Mouse (Mus musculus): ENCODE results near the gene Slc9a9. TPM values are rescaled to one million over a fixed set of nuclear protein-coding genes. Genes with fewer than 3 reads are reported as not detected.

Slc9a9 gene
- polyA plus RNA-seq, 1 experiment = 4.0 TPM

- WGBS = 91% methylated on average over 5 of the region's 5 CpGs
- Histone ChIP-seq H3K4me1 (ENCODE audit: control insufficient read depth, insufficient read depth, low read length) (no peaks in the 10 kb centered on the region), H3K4me3 (replicated peaks; ENCODE audit: extremely low read depth, low read depth, low read length) (no peak overlapping the region)
- TF ChIP-seq POLR2A (IDR thresholded peaks at IDR 0.05; ENCODE audit: borderline replicate concordance, extremely low read depth, low read depth, low read length) = no peak
- no peak for TF ChIP-seq CTCF (IDR thresholded peaks at IDR 0.05; ENCODE audit: insufficient read depth, low read length)
- DNase-seq = no peak
Observed at GRCm38 (mm10) chr9:94712084-94712483, 42.4 kb downstream of the Slc9a9 start.

DNA sequence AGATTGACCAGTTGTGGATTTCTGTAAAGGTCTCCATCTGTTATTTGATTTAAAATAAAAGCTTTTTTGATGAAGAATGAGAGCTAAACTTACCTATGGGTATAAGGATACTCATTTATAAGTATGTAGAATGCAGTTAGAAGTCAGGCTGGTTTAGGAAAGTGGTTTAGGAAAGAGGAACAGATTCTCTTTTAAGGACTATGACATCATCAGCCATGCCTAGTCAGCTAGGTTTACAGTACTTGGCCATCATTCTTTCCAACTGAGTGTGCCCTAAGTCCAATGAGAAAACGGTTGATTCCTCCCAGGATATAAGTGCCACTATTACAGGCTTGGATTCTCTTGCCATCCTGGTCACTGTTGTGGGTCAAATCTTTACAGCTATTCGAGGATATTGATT, 47.0 kb downstream of the Slc9a9 start:
- no peak for TF ChIP-seq CTCF (IDR thresholded peaks at IDR 0.05; ENCODE audit: insufficient read depth, low read length)
- TF ChIP-seq POLR2A (IDR thresholded peaks at IDR 0.05; ENCODE audit: borderline replicate concordance, extremely low read depth, low read depth, low read length) = no peak
- 73% methylated on average over 2 of the region's 2 CpGs for WGBS

GRCm38 (mm10) chr9:94723631-94724030, 53.9 kb downstream of the Slc9a9 start:
- no peaks in the 10 kb centered on the region for H3K4me1 ChIP-seq (ENCODE audit: control insufficient read depth, insufficient read depth, low read length)
- no peak overlapping the region for H3K4me3 ChIP-seq (replicated peaks; ENCODE audit: extremely low read depth, low read depth, low read length)
- 71% methylated on average over 2 of the region's 2 CpGs for WGBS
- TF ChIP-seq POLR2A (IDR thresholded peaks at IDR 0.05; ENCODE audit: borderline replicate concordance, extremely low read depth, low read depth, low read length) (no peak), CTCF (IDR thresholded peaks at IDR 0.05; ENCODE audit: insufficient read depth, low read length) (no peak)
- no peak for DNase-seq

More for the DNA sequence above, 47.0 kb downstream of the Slc9a9 start:
- no peak for DNase-seq
- Histone ChIP-seq H3K4me3 (replicated peaks; ENCODE audit: extremely low read depth, low read depth, low read length) (no peak overlapping the region), H3K4me1 (ENCODE audit: control insufficient read depth, insufficient read depth, low read length) (no peaks in the 10 kb centered on the region)

DNA sequence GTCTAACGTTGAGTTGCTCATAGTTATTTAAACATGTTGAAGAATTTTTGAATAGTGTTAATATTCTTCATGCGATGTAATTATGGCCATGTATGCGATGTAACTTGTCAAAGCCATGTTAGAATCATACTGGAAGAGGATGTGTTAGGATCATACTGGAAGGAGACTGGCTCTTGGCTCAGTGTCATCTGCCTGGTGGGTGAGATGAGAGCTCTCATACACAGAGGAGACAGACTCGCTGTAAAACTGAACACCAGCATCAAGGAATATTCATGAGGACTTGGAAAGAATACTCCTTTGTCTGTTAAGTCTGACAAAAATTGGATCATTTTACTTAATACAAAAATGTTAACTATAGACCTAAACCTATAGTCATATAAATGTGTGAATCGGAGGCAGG, 55.4 kb downstream of the Slc9a9 start:
- 89% methylated on average over 5 of the region's 5 CpGs for WGBS
- H3K4me1 ChIP-seq (ENCODE audit: control insufficient read depth, insufficient read depth, low read length) = no peaks in the 10 kb centered on the region

DNA sequence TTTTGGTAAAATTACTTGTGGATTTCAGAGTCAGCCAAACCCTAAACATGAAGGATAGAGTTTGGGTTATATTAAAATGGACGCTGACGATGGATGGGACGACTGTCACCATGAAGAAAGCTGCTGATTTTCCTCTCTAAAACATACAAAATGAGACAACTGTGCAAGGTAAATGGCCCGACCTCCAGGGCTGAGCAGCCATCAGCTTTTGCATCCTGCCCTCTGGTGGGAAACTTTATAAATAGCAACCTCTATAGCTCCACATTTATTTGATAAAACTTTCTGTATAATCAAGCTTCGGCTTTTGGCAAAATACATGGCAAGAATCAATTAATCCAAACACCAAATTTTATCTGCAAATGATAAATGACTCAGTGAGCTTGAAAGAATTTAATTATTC, 57.7 kb downstream of the Slc9a9 start:
- WGBS = 22% methylated on average over 5 of the region's 5 CpGs
- no peak for DNase-seq
- no peak overlapping the region for H3K4me3 ChIP-seq (replicated peaks; ENCODE audit: extremely low read depth, low read depth, low read length)
- H3K4me1 ChIP-seq (ENCODE audit: control insufficient read depth, insufficient read depth, low read length) = no peaks in the 10 kb centered on the region
- no peak for TF ChIP-seq POLR2A (IDR thresholded peaks at IDR 0.05; ENCODE audit: borderline replicate concordance, extremely low read depth, low read depth, low read length)
- TF ChIP-seq CTCF (IDR thresholded peaks at IDR 0.05; ENCODE audit: insufficient read depth, low read length) = peak; percentile 55

More for the DNA sequence above, 55.4 kb downstream of the Slc9a9 start:
- no peak overlapping the region for H3K4me3 ChIP-seq (replicated peaks; ENCODE audit: extremely low read depth, low read depth, low read length)
- no peak for DNase-seq
- no peak for TF ChIP-seq CTCF (IDR thresholded peaks at IDR 0.05; ENCODE audit: insufficient read depth, low read length)
- no peak for TF ChIP-seq POLR2A (IDR thresholded peaks at IDR 0.05; ENCODE audit: borderline replicate concordance, extremely low read depth, low read depth, low read length)

DNA sequence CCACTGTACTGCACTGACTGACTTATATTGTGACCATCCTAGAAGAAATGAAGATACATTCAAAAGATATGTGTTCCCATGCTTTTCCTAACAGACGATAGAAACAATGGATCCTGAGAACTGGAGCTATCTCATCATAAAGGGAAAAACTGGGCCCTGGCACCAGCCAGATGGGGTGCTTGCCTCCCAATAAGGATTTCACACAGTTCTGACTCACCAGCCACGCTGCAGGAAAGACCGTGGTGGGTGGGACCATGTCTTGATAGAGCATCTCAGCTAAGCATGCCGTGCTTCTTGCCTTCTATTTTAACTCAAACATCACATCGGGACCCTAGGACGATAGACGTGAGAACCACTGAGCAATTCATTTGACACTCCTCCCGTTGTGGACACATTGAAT, 60.7 kb downstream of the Slc9a9 start:
- Histone ChIP-seq H3K4me1 (ENCODE audit: control insufficient read depth, insufficient read depth, low read length) (no peaks in the 10 kb centered on the region), H3K4me3 (replicated peaks; ENCODE audit: extremely low read depth, low read depth, low read length) (no peak overlapping the region)
- WGBS = 92% methylated on average over 8 of the region's 8 CpGs
- no peak for DNase-seq
- TF ChIP-seq CTCF (IDR thresholded peaks at IDR 0.05; ENCODE audit: insufficient read depth, low read length) (no peak), POLR2A (IDR thresholded peaks at IDR 0.05; ENCODE audit: borderline replicate concordance, extremely low read depth, low read depth, low read length) (no peak)

DNA sequence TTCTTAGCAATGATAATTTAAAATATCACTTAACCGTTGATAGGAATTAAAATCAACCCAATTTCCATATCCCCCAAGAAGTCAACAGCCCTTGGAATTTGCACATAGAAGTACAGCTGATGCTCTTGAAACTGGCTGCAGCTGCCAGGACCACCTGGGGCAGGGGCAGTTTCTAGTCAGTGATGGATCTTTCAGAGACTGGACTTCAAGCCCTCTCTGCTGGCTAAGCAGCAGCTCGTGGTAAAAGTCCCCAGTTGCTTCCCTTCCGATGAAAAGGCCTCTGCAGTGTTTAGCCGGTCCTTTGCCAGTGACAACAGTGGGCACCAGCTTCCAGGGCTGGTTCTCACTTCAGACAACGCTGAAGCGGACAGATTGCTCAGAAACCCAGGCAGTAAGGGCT, 62.4 kb downstream of the Slc9a9 start:
- no peak for TF ChIP-seq POLR2A (IDR thresholded peaks at IDR 0.05; ENCODE audit: borderline replicate concordance, extremely low read depth, low read depth, low read length)
- TF ChIP-seq CTCF (IDR thresholded peaks at IDR 0.05; ENCODE audit: insufficient read depth, low read length) = no peak
- Histone ChIP-seq H3K4me3 (replicated peaks; ENCODE audit: extremely low read depth, low read depth, low read length) (no peak overlapping the region), H3K4me1 (ENCODE audit: control insufficient read depth, insufficient read depth, low read length) (no peaks in the 10 kb centered on the region)
- DNase-seq = no peak
- WGBS = 69% methylated on average over 6 of the region's 6 CpGs

DNA sequence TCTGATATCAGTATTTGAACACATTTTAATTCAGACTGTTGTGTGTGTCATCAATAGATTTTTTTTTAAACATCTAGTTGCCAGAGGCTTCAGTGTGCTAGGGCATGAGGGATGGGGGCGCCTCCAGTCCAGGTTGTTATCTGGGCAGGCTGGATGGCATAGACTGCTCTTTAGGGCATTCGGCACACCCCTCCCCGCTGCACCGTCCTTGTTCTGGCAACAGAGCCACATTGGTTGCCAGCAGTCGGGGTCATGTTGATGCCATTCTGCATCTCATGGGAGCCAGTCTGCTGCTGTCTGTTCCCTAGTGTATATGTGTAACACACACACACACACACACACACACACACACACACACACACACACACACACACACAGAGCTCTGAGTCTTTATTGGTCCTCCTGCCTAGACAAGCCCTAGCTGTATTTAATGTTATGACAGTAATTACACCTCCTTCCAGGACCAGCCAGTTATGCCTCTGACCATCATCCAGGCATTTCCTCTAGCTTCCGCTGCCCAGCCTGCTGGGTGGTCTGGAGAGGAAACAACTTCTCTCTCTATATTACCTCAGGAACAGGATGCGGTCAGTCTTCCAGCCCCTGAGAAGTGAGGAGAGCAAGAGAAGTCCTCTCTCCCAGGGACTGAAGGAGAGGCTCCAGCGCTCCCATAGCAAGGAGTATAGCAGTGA, 63.0 kb downstream of the Slc9a9 start:
- no peak for DNase-seq
- no peak for TF ChIP-seq POLR2A (IDR thresholded peaks at IDR 0.05; ENCODE audit: borderline replicate concordance, extremely low read depth, low read depth, low read length)
- no peak for TF ChIP-seq CTCF (IDR thresholded peaks at IDR 0.05; ENCODE audit: insufficient read depth, low read length)
- Histone ChIP-seq H3K4me3 (replicated peaks; ENCODE audit: extremely low read depth, low read depth, low read length) (no peak overlapping the region), H3K4me1 (ENCODE audit: control insufficient read depth, insufficient read depth, low read length) (no peaks in the 10 kb centered on the region)
- WGBS = 51% methylated on average over 8 of the region's 8 CpGs

GRCm38 (mm10) chr9:94734320-94734719, 64.6 kb downstream of the Slc9a9 start:
- 73% methylated on average over 1 of the region's 1 CpGs for WGBS
- no peak for TF ChIP-seq POLR2A (IDR thresholded peaks at IDR 0.05; ENCODE audit: borderline replicate concordance, extremely low read depth, low read depth, low read length)
- TF ChIP-seq CTCF (IDR thresholded peaks at IDR 0.05; ENCODE audit: insufficient read depth, low read length) = no peak
- H3K4me1 ChIP-seq (ENCODE audit: control insufficient read depth, insufficient read depth, low read length) = no peaks in the 10 kb centered on the region
- DNase-seq = no peak
- no peak overlapping the region for H3K4me3 ChIP-seq (replicated peaks; ENCODE audit: extremely low read depth, low read depth, low read length)

- Histone ChIP-seq H3K4me3 (replicated peaks; ENCODE audit: extremely low read depth, low read depth, low read length) (no peak overlapping the region), H3K4me1 (ENCODE audit: control insufficient read depth, insufficient read depth, low read length) (no peaks in the 10 kb centered on the region)
- no peak for DNase-seq
- 66% methylated on average over 5 of the region's 5 CpGs for WGBS
- TF ChIP-seq POLR2A (IDR thresholded peaks at IDR 0.05; ENCODE audit: borderline replicate concordance, extremely low read depth, low read depth, low read length) = no peak
- no peak for TF ChIP-seq CTCF (IDR thresholded peaks at IDR 0.05; ENCODE audit: insufficient read depth, low read length)
Observed at GRCm38 (mm10) chr9:94737226-94737625, 67.5 kb downstream of the Slc9a9 start.
